Mouse (Mus musculus): Measurements from ENCODE around the gene Cln3. TPM values are rescaled to one million over a fixed set of nuclear protein-coding genes. Genes with fewer than 3 reads are reported as not detected.

Gene Cln3
- total and polyA plus RNA-seq, 3 experiments, result 20.5 to 61.9 TPM; not detected in 1

- TF ChIP-seq POLR2AphosphoS5 (IDR thresholded peaks at IDR 0.05; ENCODE audit: borderline replicate concordance, low read depth, low read length) (no peak), MYB (IDR thresholded peaks at IDR 0.05; ENCODE audit: low read depth, low read length) (peak; percentile 73), EP300 (IDR thresholded peaks at IDR 0.05; ENCODE audit: low read depth in 1 of 2, low read length in 2 of 2) (peak; percentile 88 to 89), ELF1 (IDR thresholded peaks at IDR 0.05; ENCODE audit: low read depth, low read length) (no peak)
Observed at GRCm38 (mm10) chr7:126632478-126632877, 46.9 kb upstream of the Cln3 start (continued).

DNA sequence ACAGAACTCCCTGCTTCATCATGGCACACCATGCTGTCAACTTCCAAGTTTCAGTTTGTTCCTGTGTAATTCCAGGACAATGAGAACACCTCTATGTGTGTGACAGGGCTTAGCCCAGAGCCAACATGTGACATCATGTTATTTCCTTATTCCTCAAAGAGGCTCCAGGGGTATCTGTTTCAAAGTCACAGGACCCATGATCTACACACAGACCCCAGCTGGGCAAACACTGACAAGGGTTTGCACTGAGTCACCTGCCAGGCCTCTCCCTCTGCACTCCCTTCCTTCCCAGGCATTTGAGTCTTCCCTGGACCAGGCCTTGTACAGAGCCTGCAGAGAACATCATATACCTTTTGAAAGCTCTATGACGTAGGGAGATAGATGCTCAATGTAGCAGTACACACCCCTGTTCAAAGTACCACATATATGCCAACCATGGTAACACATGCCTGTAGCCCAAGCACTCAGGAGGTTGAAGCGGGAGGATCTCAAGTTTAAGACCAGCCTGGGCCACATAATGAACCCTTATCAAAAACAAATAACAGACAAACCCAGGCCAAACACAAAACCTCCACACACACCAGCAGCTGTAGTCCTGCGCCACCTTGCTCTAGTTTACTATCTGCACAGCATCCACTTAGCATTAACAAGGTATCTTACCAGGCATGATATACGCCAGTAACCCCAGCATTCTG, 45.4 kb upstream of the Cln3 start, which contains the start of gene Nupr1:
TSS of gene Nupr1 (minus strand) at position 38 of the 695 bp plus-strand sequence.
- peaks cover 0 to 22% of the 10 kb centered on the region in 2 experiments; a peak in 2 of 4 replicates for H3K36me3 ChIP-seq (ENCODE audit: control insufficient read depth in 1 of 2, insufficient read depth in 2 of 2, low read length in 2 of 2)

DNA sequence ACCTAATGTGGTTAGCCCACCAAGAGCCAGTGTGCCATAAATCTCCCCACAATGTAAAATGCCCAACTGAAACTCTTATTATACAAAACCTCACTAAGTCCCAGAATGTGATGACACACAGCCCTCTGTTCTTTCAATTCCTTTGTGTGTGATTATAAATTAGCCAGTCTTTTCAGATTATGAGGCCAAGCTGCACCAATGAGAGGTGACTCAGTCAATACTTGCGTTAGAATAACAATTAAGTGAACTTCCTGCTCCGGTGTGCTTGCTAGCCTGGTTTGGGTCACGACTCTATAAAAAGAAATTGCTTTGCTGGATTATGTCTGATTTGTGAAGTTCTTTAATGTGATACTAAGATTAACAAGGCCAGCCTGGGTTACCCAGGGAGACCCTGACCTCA, 44.3 kb upstream of the Cln3 start:
- no peak for TF ChIP-seq MXI1 (IDR thresholded peaks at IDR 0.05; ENCODE audit: low read depth, low read length)
- no peak for TF ChIP-seq TCF12 (IDR thresholded peaks at IDR 0.05; ENCODE audit: low read depth, low read length)
- TF ChIP-seq MYC (IDR thresholded peaks at IDR 0.05; ENCODE audit: low read depth, low read length), result no peak
- no peak for TF ChIP-seq MAFK (IDR thresholded peaks at IDR 0.05; ENCODE audit: borderline replicate concordance, low read depth, low read length)
- TF ChIP-seq MYB (IDR thresholded peaks at IDR 0.05; ENCODE audit: low read depth, low read length), result no peak
- no peak for TF ChIP-seq POLR2A (IDR thresholded peaks at IDR 0.05; ENCODE audit: control insufficient read depth in 1 of 2, insufficient read depth in 1 of 2, low read depth in 1 of 2, low read length in 2 of 2, poor library complexity in 1 of 2)
- TF ChIP-seq KAT2A (conservative IDR thresholded peaks at IDR 0.05; ENCODE audit: low read depth, low read length), result no peak
- TF ChIP-seq BHLHE40 (IDR thresholded peaks at IDR 0.05; ENCODE audit: borderline replicate concordance, low read depth, low read length), result no peak
- no peak for TF ChIP-seq RCOR1 (IDR thresholded peaks at IDR 0.05; ENCODE audit: low read depth, low read length)
- TF ChIP-seq ZNF384 (IDR thresholded peaks at IDR 0.05; ENCODE audit: low read depth, low read length), result no peak
- no peak for TF ChIP-seq SIN3A (IDR thresholded peaks at IDR 0.05; ENCODE audit: low read length)
- no peak for TF ChIP-seq MAZ (IDR thresholded peaks at IDR 0.05; ENCODE audit: low read depth, low read length)
- no peak for TF ChIP-seq ZKSCAN1 (IDR thresholded peaks at IDR 0.05; ENCODE audit: low read depth, low read length)
- no peak for TF ChIP-seq ZMIZ1 (IDR thresholded peaks at IDR 0.05; ENCODE audit: low read depth, low read length)
- no peak for TF ChIP-seq E2F4 (IDR thresholded peaks at IDR 0.05; ENCODE audit: borderline replicate concordance, low read depth, low read length)
- TF ChIP-seq CTCF (IDR thresholded peaks at IDR 0.05 in 2 of 3, conservative IDR thresholded peaks at IDR 0.05 in 1 of 3; ENCODE audit: control insufficient read depth in 1 of 3, insufficient read depth in 1 of 3, low read depth in 2 of 3, low read length in 3 of 3, poor library complexity in 1 of 3, severe bottlenecking in 1 of 3), result no peak
- DNase-seq (ENCODE audit: low read depth, low spot score), result no peak
- no peaks in the 10 kb centered on the region for H3K9me3 ChIP-seq (replicated peaks; ENCODE audit: insufficient read depth, low read length)
- H3K9ac ChIP-seq (ENCODE audit: control insufficient read depth, low read depth, low read length, poor library complexity, severe bottlenecking), result no peak overlapping the region
- no peak overlapping the region for H3K4me3 ChIP-seq (ENCODE audit: control insufficient read depth in 1 of 2, insufficient read depth in 1 of 2, low read depth in 2 of 2, low read length in 2 of 2)
- H3K4me1 ChIP-seq (ENCODE audit: control insufficient read depth in 1 of 2, insufficient read depth in 2 of 2, low read length in 2 of 2), result peaks cover 21 to 37% of the 10 kb centered on the region in 2 experiments
- H3K36me3 ChIP-seq (ENCODE audit: control insufficient read depth in 1 of 2, insufficient read depth in 2 of 2, low read length in 2 of 2), result peaks cover 0 to 19% of the 10 kb centered on the region in 2 experiments; a peak in 2 of 4 replicates
- H3K27ac ChIP-seq (ENCODE audit: control insufficient read depth, low read depth, low read length), result no peak overlapping the region
- no peaks in the 10 kb centered on the region for H3K79me2 ChIP-seq (ENCODE audit: control insufficient read depth, insufficient read depth, low read length, poor library complexity)
- no peaks in the 10 kb centered on the region for H3K27me3 ChIP-seq (ENCODE audit: control insufficient read depth in 1 of 2, insufficient read depth in 2 of 2, low read length in 2 of 2)

More for the DNA sequence above, 45.4 kb upstream of the Cln3 start, which contains the start of gene Nupr1:
- no peaks in the 10 kb centered on the region for H3K79me2 ChIP-seq (ENCODE audit: control insufficient read depth, insufficient read depth, low read length, poor library complexity)
- H3K9me3 ChIP-seq (replicated peaks; ENCODE audit: insufficient read depth, low read length), result no peaks in the 10 kb centered on the region
- H3K9ac ChIP-seq (ENCODE audit: control insufficient read depth, low read depth, low read length, poor library complexity, severe bottlenecking), result no peak within 1 kb of the TSS
- no peak for DNase-seq (ENCODE audit: low read depth, low spot score)
- H3K4me3 ChIP-seq (ENCODE audit: control insufficient read depth in 1 of 2, insufficient read depth in 1 of 2, low read depth in 2 of 2, low read length in 2 of 2), result no peak within 1 kb of the TSS
- no peak within 1 kb of the TSS for H3K27ac ChIP-seq (ENCODE audit: control insufficient read depth, low read depth, low read length)
- H3K4me1 ChIP-seq (ENCODE audit: control insufficient read depth in 1 of 2, insufficient read depth in 2 of 2, low read length in 2 of 2), result peaks cover 20 to 35% of the 10 kb centered on the region in 2 experiments
- TF ChIP-seq TCF12 (IDR thresholded peaks at IDR 0.05; ENCODE audit: low read depth, low read length) (no peak), POLR2AphosphoS5 (IDR thresholded peaks at IDR 0.05; ENCODE audit: borderline replicate concordance, low read depth, low read length) (no peak), MAX (IDR thresholded peaks at IDR 0.05; ENCODE audit: low read length) (no peak), MAZ (IDR thresholded peaks at IDR 0.05; ENCODE audit: low read depth, low read length) (no peak), TAL1 (IDR thresholded peaks at IDR 0.05; ENCODE audit: low read length) (no peak; the same call in 1 of the 2 replicates), USF1 (IDR thresholded peaks at IDR 0.05; ENCODE audit: low read depth, low read length) (no peak), HCFC1 (IDR thresholded peaks at IDR 0.05; ENCODE audit: low read depth, low read length) (no peak), ZMIZ1 (IDR thresholded peaks at IDR 0.05; ENCODE audit: low read depth, low read length) (no peak), POLR2AphosphoS2 (IDR thresholded peaks at IDR 0.05; ENCODE audit: low read length) (no peak), MXI1 (IDR thresholded peaks at IDR 0.05; ENCODE audit: low read depth, low read length) (no peak), NRF1 (IDR thresholded peaks at IDR 0.05; ENCODE audit: insufficient read depth, low read depth, low read length, poor library complexity, severe bottlenecking) (no peak), SIN3A (IDR thresholded peaks at IDR 0.05; ENCODE audit: low read length) (no peak), JUND (IDR thresholded peaks at IDR 0.05; ENCODE audit: low read depth, low read length) (no peak), MAFK (IDR thresholded peaks at IDR 0.05; ENCODE audit: borderline replicate concordance, low read depth, low read length) (no peak), ETS1 (IDR thresholded peaks at IDR 0.05; ENCODE audit: low read depth, low read length) (no peak), MEF2A (IDR thresholded peaks at IDR 0.05; ENCODE audit: extremely low read depth, insufficient replicate concordance, low read depth, low read length, poor library complexity, severe bottlenecking) (no peak), ZNF384 (IDR thresholded peaks at IDR 0.05; ENCODE audit: low read depth, low read length) (no peak), MYC (IDR thresholded peaks at IDR 0.05; ENCODE audit: low read depth, low read length) (no peak), CHD1 (IDR thresholded peaks at IDR 0.05; ENCODE audit: low read depth, low read length) (no peak), EP300 (IDR thresholded peaks at IDR 0.05; ENCODE audit: low read depth in 1 of 2, low read length in 2 of 2) (no peak)
- no peaks in the 10 kb centered on the region for H3K27me3 ChIP-seq (ENCODE audit: control insufficient read depth in 1 of 2, insufficient read depth in 2 of 2, low read length in 2 of 2)

Measured in MEL (cell line).